Mouse (Mus musculus) thymus, postnatal 36 days (tissue): ENCODE results near the gene Msh6.
"Not testable (repeated sequence)": the region's sequence is repeated elsewhere in the genome, so short reads cannot be mapped to it uniquely, and the experiment has no call there.

Experiments used
- DNase-seq, 2 experiments: peaks; one replicate each; pipeline ENCODE4 v3.0.0; 2022; ENCODE audit warnings: mixed read lengths in 2 of 2

Gene Msh6

GRCm38 (mm10) chr17:87982112-87982511 is 7.2 kb downstream of the Msh6 start:
- no peak for DNase-seq

- DNase-seq: no peak
These were observed 8.5 kb downstream of the Msh6 start for GRCm38 (mm10) chr17:87983313-87983712.

GRCm38 (mm10) chr17:87984440-87985214 is 9.8 kb downstream of the Msh6 start:
- no peak for DNase-seq

GRCm38 (mm10) chr17:87985916-87986315 is 11.1 kb downstream of the Msh6 start:
- DNase-seq: no peak

- no peak for DNase-seq
These were observed 12.6 kb downstream of the Msh6 start for GRCm38 (mm10) chr17:87987507-87987906.

- DNase-seq: no peak
These were observed 17.3 kb downstream of the Msh6 start for GRCm38 (mm10) chr17:87992154-87992553.

GRCm38 (mm10) chr17:87993338-87993737 is 18.5 kb downstream of the Msh6 start:
- DNase-seq: no peak

- no peak for DNase-seq
These were observed 22.9 kb downstream of the Msh6 start for GRCm38 (mm10) chr17:87997808-87998207.

GRCm38 (mm10) chr17:88004892-88005291 is 30.0 kb downstream of the Msh6 start:
- DNase-seq: no peak

- no peak for DNase-seq
These were observed 32.1 kb downstream of the Msh6 start for GRCm38 (mm10) chr17:88006956-88007355.

GRCm38 (mm10) chr17:88014456-88014855 is 39.6 kb downstream of the Msh6 start:
- DNase-seq: no peak

- DNase-seq: not testable (repeated sequence)
These were observed 41.2 kb downstream of the Msh6 start for GRCm38 (mm10) chr17:88016027-88016426.

- DNase-seq: no peak
These were observed 49.1 kb downstream of the Msh6 start for GRCm38 (mm10) chr17:88023924-88024323.

GRCm38 (mm10) chr17:88025227-88025626 is 50.4 kb downstream of the Msh6 start:
- peak in 1 of 2 experiments; percentile 22 for DNase-seq

GRCm38 (mm10) chr17:88029194-88029970 is 54.5 kb downstream of the Msh6 start:
- DNase-seq: no peak

GRCm38 (mm10) chr17:88031755-88032154 is 56.9 kb downstream of the Msh6 start:
- no peak for DNase-seq

GRCm38 (mm10) chr17:88034418-88034817 is 59.6 kb downstream of the Msh6 start:
- DNase-seq: no peak
